Mouse (Mus musculus) MEL (cell line): ENCODE measurements around the gene Col3a1. TPM values are rescaled to one million over a fixed set of nuclear protein-coding genes. Genes with fewer than 3 reads are reported as not detected.

Source experiments
- DNase-seq: peaks from one replicate; pipeline ENCODE4 v3.0.0; 2011; ENCODE audit warnings: low read depth, low spot score
- H3K27ac ChIP-seq: 2 replicates; pipeline ENCODE4 v1.5.1; 2012; ENCODE audit warnings: low read depth, mild to moderate bottlenecking, control low read depth, low read length, moderate library complexity; ENCODE audit not compliant: control insufficient read depth
- H3K27me3 ChIP-seq, 2 experiments: fragments of 150-350 bp in 1 of 2; sonication (generic) in 1 of 2; 2 replicates each; pipeline ENCODE4 v1.6.1; 2012; ENCODE audit warnings: low read length in 2 of 2, mild to moderate bottlenecking in 2 of 2, improper control_type of control experiment in 1 of 2, moderate library complexity in 1 of 2; ENCODE audit not compliant: insufficient read depth in 2 of 2, control insufficient read depth in 1 of 2
- H3K36me3 ChIP-seq, 2 experiments: 2 replicates each; pipeline ENCODE4 v1.6.1; 2012 to 2014; ENCODE audit warnings: low read length in 2 of 2, improper control_type of control experiment in 1 of 2, inconsistent platforms in 1 of 2, mild to moderate bottlenecking in 1 of 2; ENCODE audit not compliant: insufficient read depth in 2 of 2, control insufficient read depth in 1 of 2
- H3K4me1 ChIP-seq, 2 experiments: fragments of 150-350 bp in 1 of 2; sonication (generic) in 1 of 2; 2 replicates each; pipeline ENCODE4 v1.6.1; 2012; ENCODE audit warnings: low read length in 2 of 2, improper control_type of control experiment in 1 of 2, mild to moderate bottlenecking in 1 of 2; ENCODE audit not compliant: insufficient read depth in 2 of 2, control insufficient read depth in 1 of 2
- H3K4me3 ChIP-seq, 2 experiments: fragments of 150-350 bp in 1 of 2; sonication (generic) in 1 of 2; 2 replicates each; pipeline ENCODE4 v1.5.1; 2012; ENCODE audit warnings: low read depth in 2 of 2, low read length in 2 of 2, mild to moderate bottlenecking in 2 of 2, moderate library complexity in 2 of 2, control low read depth in 1 of 2, improper control_type of control experiment in 1 of 2; ENCODE audit not compliant: control insufficient read depth in 1 of 2, insufficient read depth in 1 of 2
- H3K79me2 ChIP-seq: 2 replicates; pipeline ENCODE4 v1.6.1; 2012; ENCODE audit warnings: mild to moderate bottlenecking, low read length, moderate library complexity; ENCODE audit not compliant: control insufficient read depth, poor library complexity, insufficient read depth
- H3K9ac ChIP-seq: 2 replicates; pipeline ENCODE4 v1.6.1; 2012; ENCODE audit warnings: low read depth, mild to moderate bottlenecking, control low read depth, low read length, moderate library complexity; ENCODE audit not compliant: control insufficient read depth, poor library complexity, severe bottlenecking
- H3K9me3 ChIP-seq: fragments of 150-350 bp; sonication (generic); replicated peaks from 2 replicates; pipeline ENCODE4 v1.6.1; 2012; ENCODE audit warnings: mild to moderate bottlenecking, low read length, improper control_type of control experiment, moderate library complexity; ENCODE audit not compliant: insufficient read depth
- BHLHE40 ChIP-seq: IDR thresholded peaks from 2 replicates; pipeline ENCODE4 v1.6.1; 2012; ENCODE audit warnings: low read depth, mild to moderate bottlenecking, inconsistent platforms, low read length, improper control_type of control experiment, borderline replicate concordance
- ETS1 ChIP-seq: IDR thresholded peaks from 2 replicates; pipeline ENCODE4 v1.6.1; 2012; ENCODE audit warnings: low read depth, mild to moderate bottlenecking, inconsistent platforms, low read length, improper control_type of control experiment, moderate library complexity
- MAX ChIP-seq: IDR thresholded peaks from 2 replicates; pipeline ENCODE4 v1.6.1; 2011; ENCODE audit warnings: low read length, improper control_type of control experiment
- MAZ ChIP-seq: IDR thresholded peaks from 2 replicates; pipeline ENCODE4 v1.6.1; 2012; ENCODE audit warnings: low read depth, mild to moderate bottlenecking, inconsistent platforms, low read length, improper control_type of control experiment
- MYB ChIP-seq: IDR thresholded peaks from 2 replicates; pipeline ENCODE4 v1.6.1; 2011; ENCODE audit warnings: mild to moderate bottlenecking, low read depth, low read length, improper control_type of control experiment
- NELFE ChIP-seq: IDR thresholded peaks from 2 replicates; pipeline ENCODE4 v1.6.1; 2011; ENCODE audit warnings: low read depth, low read length, improper control_type of control experiment
- NRF1 ChIP-seq: IDR thresholded peaks from 2 replicates; pipeline ENCODE4 v1.6.1; 2014; ENCODE audit warnings: low read depth, mild to moderate bottlenecking, inconsistent platforms, low read length, improper control_type of control experiment, moderate library complexity; ENCODE audit not compliant: poor library complexity, insufficient read depth, severe bottlenecking
- SMC3 ChIP-seq: IDR thresholded peaks from 2 replicates; pipeline ENCODE4 v1.6.1; 2011; ENCODE audit warnings: low read depth, low read length, improper control_type of control experiment
- TBP ChIP-seq: IDR thresholded peaks from 2 replicates; pipeline ENCODE4 v1.8.0; 2011; ENCODE audit warnings: low read depth, low read length, improper control_type of control experiment
- TCF12 ChIP-seq: IDR thresholded peaks from 2 replicates; pipeline ENCODE4 v1.6.1; 2014; ENCODE audit warnings: low read depth, mild to moderate bottlenecking, inconsistent platforms, low read length, improper control_type of control experiment, moderate library complexity
- ZC3H11A ChIP-seq: IDR thresholded peaks from 2 replicates; pipeline ENCODE4 v1.6.1; 2012; ENCODE audit warnings: low read depth, mild to moderate bottlenecking, inconsistent platforms, low read length, improper control_type of control experiment
- polyA plus RNA-seq, 2 experiments: library from polyadenylated mRNA; stranded (reverse) in 1 of 2; unstranded in 1 of 2; fragments of >175 nt in 1 of 2; fragments of >200 nt in 1 of 2; gene quantifications; 2 replicates each; pipeline versions ENCODE4 v1.2.1 to v1.2.4; 2012; ENCODE audit warnings: low replicate concordance in 2 of 2, low read depth in 1 of 2; ENCODE audit not compliant: insufficient read length in 2 of 2, insufficient read depth in 1 of 2, missing spikeins in 1 of 2
- total RNA-seq: library from RNA; depleted of rRNA; stranded (reverse); fragments of 300-350 nt; gene quantifications from 2 replicates; pipeline ENCODE4 v1.2.3, GENCODE M21; 2012

The Col3a1 gene
- total and polyA plus RNA-seq, 3 experiments, result not detected

DNA sequence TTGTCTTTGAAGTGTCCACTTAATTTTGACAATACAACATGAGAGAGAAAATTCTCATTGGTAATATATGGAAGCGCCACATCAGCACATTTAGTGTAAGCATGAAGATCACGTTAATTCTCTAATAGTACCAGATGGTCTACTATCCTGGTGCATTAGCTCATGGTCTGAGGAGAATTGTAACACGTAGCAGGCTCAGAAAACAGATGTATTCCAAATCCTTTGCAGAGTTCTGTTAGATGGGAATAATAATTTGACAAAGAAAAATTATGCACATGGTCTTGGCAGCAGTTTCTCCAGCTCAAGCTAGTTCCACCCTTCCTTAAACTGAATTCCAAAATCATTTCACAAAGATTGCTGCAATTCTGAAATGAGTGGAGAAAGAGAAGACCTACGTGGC, 21.3 kb upstream of the Col3a1 start:
- no peak overlapping the region for H3K9ac ChIP-seq
- H3K9me3 ChIP-seq, result no peaks in the 10 kb centered on the region
- H3K27ac ChIP-seq, result no peak overlapping the region
- no peaks in the 10 kb centered on the region for H3K4me1 ChIP-seq
- no peak overlapping the region for H3K4me3 ChIP-seq
- no peaks in the 10 kb centered on the region for H3K79me2 ChIP-seq
- no peaks in the 10 kb centered on the region for H3K36me3 ChIP-seq
- no peak for DNase-seq
- TF ChIP-seq TCF12, result no peak
- no peak for TF ChIP-seq NRF1
- no peak for TF ChIP-seq NELFE
- no peaks in the 10 kb centered on the region for H3K27me3 ChIP-seq

DNA sequence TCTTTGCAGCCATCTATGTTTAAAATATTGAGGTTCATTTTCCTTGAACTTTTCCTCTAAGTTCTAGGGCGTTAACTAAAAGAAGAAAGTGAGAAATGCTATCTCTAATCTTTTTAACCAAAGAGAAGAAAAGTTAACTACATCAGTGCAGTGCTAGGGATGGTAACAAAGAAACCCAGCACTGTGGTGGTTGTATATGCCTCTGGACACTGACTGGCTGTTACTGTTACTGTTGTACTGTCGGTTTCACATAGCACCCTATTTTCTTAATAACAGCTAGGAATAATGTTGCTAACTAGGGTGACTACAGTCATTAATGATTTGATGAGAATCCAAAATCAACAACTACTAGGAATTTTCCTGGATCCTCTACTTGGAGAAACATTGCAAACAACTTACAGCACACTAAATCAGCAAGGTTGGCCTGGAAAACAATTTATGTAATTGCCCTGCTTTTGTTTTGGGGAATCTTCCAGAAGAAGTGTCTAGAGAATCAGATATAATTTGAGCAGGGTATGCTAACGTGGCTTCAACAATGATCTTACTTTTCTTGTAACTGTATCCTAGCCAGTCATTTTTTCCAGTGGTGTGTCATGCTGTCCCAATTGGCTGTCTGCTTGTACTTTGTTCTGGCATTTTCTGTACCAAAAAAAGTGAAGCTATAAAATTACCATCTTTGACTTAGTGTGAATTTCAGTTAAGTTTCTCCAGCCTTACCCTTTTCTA, 11.8 kb upstream of the Col3a1 start:
- TF ChIP-seq MAZ, result no peak
- TF ChIP-seq SMC3, result no peak
- no peak for TF ChIP-seq TBP
- TF ChIP-seq ZC3H11A, result no peak
- Histone ChIP-seq H3K36me3 (no peaks in the 10 kb centered on the region), H3K27me3 (no peaks in the 10 kb centered on the region), H3K79me2 (no peaks in the 10 kb centered on the region), H3K27ac (no peak overlapping the region), H3K4me3 (no peak overlapping the region), H3K9me3 (no peaks in the 10 kb centered on the region), H3K9ac (no peak overlapping the region), H3K4me1 (no peaks in the 10 kb centered on the region)
- no peak for DNase-seq

DNA sequence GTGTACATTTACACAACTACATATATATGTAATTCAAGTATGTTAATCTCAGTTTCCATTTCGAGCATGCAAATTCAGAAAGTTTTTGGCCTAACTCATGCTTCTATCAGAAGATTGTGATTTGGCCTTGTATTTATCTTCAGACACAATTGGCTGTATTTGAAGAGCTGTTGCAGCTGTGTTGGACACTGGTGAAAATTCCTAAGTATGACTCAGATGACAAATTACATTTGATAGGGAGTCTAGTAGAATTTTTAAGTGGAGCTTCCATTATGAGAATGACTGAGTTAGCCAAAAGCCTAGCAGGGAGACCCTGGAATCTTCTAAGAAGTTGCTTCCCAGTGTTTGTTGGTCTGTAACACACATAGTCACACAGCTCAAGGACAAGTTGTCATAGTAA, 7.1 kb upstream of the Col3a1 start:
- no peaks in the 10 kb centered on the region; a peak in 1 of 4 replicates for H3K27me3 ChIP-seq
- TF ChIP-seq MAX, result no peak
- TF ChIP-seq ETS1, result no peak
- TF ChIP-seq MYB, result no peak
- no peak for TF ChIP-seq NRF1
- TF ChIP-seq BHLHE40, result no peak
- TF ChIP-seq, all 39 proteins: peak for 0
- no peaks in the 10 kb centered on the region for H3K79me2 ChIP-seq
- no peak overlapping the region for H3K27ac ChIP-seq
- DNase-seq, result no peak
- H3K36me3 ChIP-seq, result no peaks in the 10 kb centered on the region
- H3K4me3 ChIP-seq, result no peak overlapping the region
- H3K9ac ChIP-seq, result no peak overlapping the region
- H3K9me3 ChIP-seq, result no peaks in the 10 kb centered on the region
- no peaks in the 10 kb centered on the region for H3K4me1 ChIP-seq
